16 mouse cellular contexts compared by ENCODE assay signal in the genomic region with DNA sequence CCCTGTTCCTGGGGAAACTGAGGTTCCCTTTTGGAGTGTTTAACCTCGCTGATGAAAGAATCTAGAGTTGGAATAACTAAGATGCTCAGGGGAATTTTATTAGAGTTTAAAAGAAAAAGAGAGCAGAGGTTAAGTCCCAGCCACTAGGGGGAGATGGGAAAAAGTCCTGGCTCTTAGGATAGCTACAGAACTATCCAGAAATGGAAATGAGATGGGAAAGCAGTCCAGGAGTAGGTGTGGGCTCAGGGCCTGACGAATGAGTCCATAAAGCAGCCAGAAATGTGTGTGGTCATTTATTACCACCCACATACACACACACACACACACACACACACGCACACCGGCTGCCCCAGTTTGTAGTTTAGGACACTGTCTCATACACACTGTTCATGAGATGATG. TPM values are rescaled to one million over a fixed set of nuclear protein-coding genes. Genes with fewer than 3 reads are reported as not detected.
DNase-seq lines count a peak whose midpoint lies in the region; ATAC-seq and TF ChIP-seq lines count a peak whose summit lies in the region.
"Had no signal": no experiment of that assay in that cellular context is flagged by ENCODE, and none has a peak within 500 bp of the region (broad histone marks: within the 10 kb centered on the region; RNA-seq: fewer than 3 reads in every experiment).

No protein-coding gene starts in this region.

- no peaks in the 10 kb centered on the region for H3K36me3 ChIP-seq in hindbrain, embryonic 11.5 days (ENCODE audit: control insufficient read depth, insufficient read depth, low read length)
- H3K36me3 ChIP-seq in hindbrain, embryonic 12.5 days, result no peaks in the 10 kb centered on the region
- no peaks in the 10 kb centered on the region for H3K36me3 ChIP-seq in lung, embryonic 14.5 days (ENCODE audit: insufficient read depth)
- no peaks in the 10 kb centered on the region for H3K36me3 ChIP-seq in forebrain, embryonic 15.5 days
- H3K36me3 ChIP-seq: embryonic facial prominence, embryonic 12.5 days; G1E; hindbrain, embryonic 15.5 days; midbrain, embryonic 15.5 days; neural tube, embryonic 13.5 days had no signal

- H3K27me3 ChIP-seq in hindbrain, embryonic 11.5 days (ENCODE audit: control insufficient read depth, insufficient read depth, low read length), result no peaks in the 10 kb centered on the region
- H3K27me3 ChIP-seq in hindbrain, embryonic 12.5 days, result no peaks in the 10 kb centered on the region
- H3K27me3 ChIP-seq in lung, embryonic 14.5 days (ENCODE audit: insufficient read depth, low read length), result no peaks in the 10 kb centered on the region
- no peaks in the 10 kb centered on the region for H3K27me3 ChIP-seq in forebrain, embryonic 15.5 days
- H3K27me3 ChIP-seq: embryonic facial prominence, embryonic 12.5 days; hindbrain, embryonic 15.5 days; midbrain, embryonic 15.5 days; neural tube, embryonic 13.5 days had no signal

- TF ChIP-seq POLR2A in brain, embryonic 14.5 days (IDR thresholded peaks at IDR 0.05; ENCODE audit: borderline replicate concordance, extremely low read depth, insufficient read depth, insufficient read length, poor library complexity, severe bottlenecking), result no peak

- H3K27ac ChIP-seq in hindbrain, embryonic 11.5 days (ENCODE audit: low read depth, low read length), result no peak overlapping the region
- H3K27ac ChIP-seq in hindbrain, embryonic 12.5 days, result no peak overlapping the region
- no peak overlapping the region for H3K27ac ChIP-seq in lung, embryonic 14.5 days (ENCODE audit: low read depth)
- no peak overlapping the region for H3K27ac ChIP-seq in forebrain, embryonic 15.5 days (replicated peaks)
- H3K27ac ChIP-seq: embryonic facial prominence, embryonic 12.5 days; hindbrain, embryonic 15.5 days; liver, embryonic 14.5 days; midbrain, embryonic 15.5 days; neural tube, embryonic 13.5 days had no signal

- no peaks in the 10 kb centered on the region for H3K4me1 ChIP-seq in hindbrain, embryonic 11.5 days (replicated peaks; ENCODE audit: control insufficient read depth, insufficient read depth, low read length)
- H3K4me1 ChIP-seq in hindbrain, embryonic 12.5 days, result no peaks in the 10 kb centered on the region
- H3K4me1 ChIP-seq in lung, embryonic 14.5 days (ENCODE audit: insufficient read depth), result no peaks in the 10 kb centered on the region
- H3K4me1 ChIP-seq in forebrain, embryonic 15.5 days, result no peaks in the 10 kb centered on the region
- H3K4me1 ChIP-seq: embryonic facial prominence, embryonic 12.5 days; hindbrain, embryonic 15.5 days; midbrain, embryonic 15.5 days; neural tube, embryonic 13.5 days had no signal

- no peak overlapping the region for H3K4me3 ChIP-seq in hindbrain, embryonic 11.5 days (ENCODE audit: low read depth, low read length)
- no peak overlapping the region for H3K4me3 ChIP-seq in hindbrain, embryonic 12.5 days
- H3K4me3 ChIP-seq in lung, embryonic 14.5 days (ENCODE audit: low read depth, low read length), result no peak overlapping the region
- H3K4me3 ChIP-seq in forebrain, embryonic 15.5 days, result no peak overlapping the region
- H3K4me3 ChIP-seq: embryonic facial prominence, embryonic 12.5 days; hindbrain, embryonic 15.5 days; midbrain, embryonic 15.5 days; neural tube, embryonic 13.5 days had no signal

- peak; percentile 19 for DNase-seq in hindbrain, embryonic 11.5 days (ENCODE audit: low spot score)
- DNase-seq in lung, embryonic 14.5 days, result peak; percentile 40
- DNase-seq in lung, postnatal 25 days (ENCODE audit: low spot score), result no peak
- peak; percentile 47 for DNase-seq in NIH3T3 (ENCODE audit: low read depth)
- DNase-seq in brain, embryonic 14.5 days (ENCODE audit: low read depth), result no peak
- DNase-seq in cerebellum, adult 8-10 months, result no peak
- DNase-seq: adrenal gland, postnatal 10 days had no signal

- peak; percentile 49 for TF ChIP-seq CTCF in lung, embryonic 14.5 days (IDR thresholded peaks at IDR 0.05; ENCODE audit: low read depth)
- 0 out of 2 replicates have a peak, but pooled peaks have one; percentile 0 for TF ChIP-seq CTCF in brain, embryonic 14.5 days (IDR thresholded peaks at IDR 0.05; ENCODE audit: borderline replicate concordance, extremely low read depth, insufficient read depth, insufficient read length)

- no peak overlapping the region for H3K4me2 ChIP-seq in hindbrain, embryonic 11.5 days (replicated peaks; ENCODE audit: low read depth, low read length)
- H3K4me2 ChIP-seq in hindbrain, embryonic 12.5 days (replicated peaks), result no peak overlapping the region
- no peak overlapping the region for H3K4me2 ChIP-seq in lung, embryonic 14.5 days
- H3K4me2 ChIP-seq in forebrain, embryonic 15.5 days (replicated peaks), result no peak overlapping the region
- H3K4me2 ChIP-seq: embryonic facial prominence, embryonic 12.5 days; hindbrain, embryonic 15.5 days; midbrain, embryonic 15.5 days; neural tube, embryonic 13.5 days had no signal

- ATAC-seq in hindbrain, embryonic 11.5 days (ENCODE audit: low FRiP score), result no peak
- no peak for ATAC-seq in hindbrain, embryonic 12.5 days (ENCODE audit: low FRiP score)
- ATAC-seq in lung, embryonic 14.5 days (ENCODE audit: insufficient read depth), result no peak
- no peak for ATAC-seq in forebrain, embryonic 15.5 days (replicated peaks)
- ATAC-seq: forebrain, embryonic 16.5 days; midbrain, embryonic 15.5 days had no signal

- no peaks in the 10 kb centered on the region for H3K9me3 ChIP-seq in hindbrain, embryonic 11.5 days (ENCODE audit: control insufficient read depth, low read length)
- H3K9me3 ChIP-seq in hindbrain, embryonic 12.5 days (replicated peaks), result 0 out of 2 replicates have a peak, but pooled peaks cover 2% of the 10 kb centered on the region
- no peaks in the 10 kb centered on the region for H3K9me3 ChIP-seq in lung, embryonic 14.5 days (ENCODE audit: low read depth, low read length)
- H3K9me3 ChIP-seq in forebrain, embryonic 15.5 days, result no peaks in the 10 kb centered on the region
- H3K9me3 ChIP-seq: embryonic facial prominence, embryonic 12.5 days; G1E; hindbrain, embryonic 15.5 days; midbrain, embryonic 15.5 days; neural tube, embryonic 13.5 days had no signal

- H3K9ac ChIP-seq in hindbrain, embryonic 11.5 days (ENCODE audit: low read depth, low read length), result no peak overlapping the region
- no peak overlapping the region for H3K9ac ChIP-seq in hindbrain, embryonic 12.5 days
- H3K9ac ChIP-seq in lung, embryonic 14.5 days, result no peak overlapping the region
- H3K9ac ChIP-seq in forebrain, embryonic 15.5 days (replicated peaks), result no peak overlapping the region
- H3K9ac ChIP-seq: embryonic facial prominence, embryonic 12.5 days; hindbrain, embryonic 15.5 days; liver, embryonic 14.5 days; midbrain, embryonic 15.5 days; neural tube, embryonic 13.5 days had no signal

- WGBS in hindbrain, embryonic 11.5 days, result 67% methylated on average over 4 of the region's 4 CpGs
- WGBS in hindbrain, embryonic 12.5 days, result 68% methylated on average over 4 of the region's 4 CpGs
- WGBS in lung, embryonic 14.5 days, result 53% methylated on average over 4 of the region's 4 CpGs
- 46% methylated on average over 4 of the region's 4 CpGs for WGBS in forebrain, embryonic 15.5 days

RNA-seq across cellular contexts. Expression of gene Cnga3, which starts 19.6 kb away (rescaled TPM):
- polyA plus RNA-seq in hindbrain, embryonic 11.5 days (2014; fragmentation: Nextera tagmentation; extraction: Ambion mirVana), result not detected in 2 replicates
- 0.15 TPM in 1 of 2 replicates, not detected in the other for polyA plus RNA-seq in hindbrain, embryonic 12.5 days (2016; fragmentation: Nextera tagmentation; extraction: Ambion mirVana)
- polyA plus RNA-seq in lung, embryonic 14.5 days (2014; fragmentation: Nextera tagmentation; extraction: Ambion mirVana), result not detected in 2 replicates
- polyA plus RNA-seq in brain, embryonic 14.5 days (2012; rRNA removed), result 0.09 and 0.15 TPM in 2 replicates
- polyA plus RNA-seq in forebrain, embryonic 15.5 days (2015; fragmentation: Nextera tagmentation; extraction: Ambion mirVana), result 0.19 and 0.29 TPM in 2 replicates
- polyA plus RNA-seq: embryonic facial prominence, embryonic 12.5 days; G1E; hindbrain, embryonic 15.5 days; liver, embryonic 14.5 days; neural tube, embryonic 13.5 days had no signal

Comparison
In these comparisons a context has a peak if more than half of its experiments do, and no peak if none do; other contexts are left out.
1. DNase-seq: peak in hindbrain, embryonic 11.5 days (single experiment), lung, embryonic 14.5 days (single experiment) and NIH3T3 (single experiment); none in lung, postnatal 25 days (single experiment), brain, embryonic 14.5 days (single experiment) and cerebellum, adult 8-10 months (single experiment).